Mouse (Mus musculus) stomach, postnatal 0 days (tissue): ENCODE results near the gene Tmem252. TPM values are rescaled to one million over a fixed set of nuclear protein-coding genes. Genes with fewer than 3 reads are reported as not detected.

Experiments
- ATAC-seq: fragments of 200-750 bp; cut with Nextera tagmentation; 2 replicates; pipeline ENCODE4 v1.8.0; 2017; ENCODE audit not compliant: low FRiP score, low TSS enrichment
- DNase-seq: peaks from one replicate; pipeline ENCODE4 v3.0.0-alpha.2; 2016; ENCODE audit warnings: low spot score
- H3K27ac ChIP-seq: fragments of 300-500 bp; sonication (generic); replicated peaks from 2 replicates; pipeline ENCODE4 v1.5.1; 2014; ENCODE audit warnings: mild to moderate bottlenecking, control low read depth
- H3K27me3 ChIP-seq: fragments of 300-500 bp; sonication (generic); 2 replicates; pipeline ENCODE4 v1.6.1; 2014; ENCODE audit warnings: low read length; ENCODE audit not compliant: control insufficient read depth, insufficient read depth
- H3K36me3 ChIP-seq: fragments of 300-500 bp; sonication (generic); 2 replicates; pipeline ENCODE4 v1.6.1; 2014; ENCODE audit warnings: low read length, mixed read lengths; ENCODE audit not compliant: control insufficient read depth, insufficient read depth
- H3K4me1 ChIP-seq: fragments of 300-500 bp; sonication (generic); replicated peaks from 2 replicates; pipeline ENCODE4 v1.6.1; 2014; ENCODE audit warnings: antibody characterized with exemption; ENCODE audit not compliant: control insufficient read depth, insufficient read depth
- H3K4me2 ChIP-seq: fragments of 300-500 bp; sonication (generic); replicated peaks from 2 replicates; pipeline ENCODE4 v1.6.1; 2014; ENCODE audit warnings: low read depth, mild to moderate bottlenecking, control low read depth, moderate library complexity
- H3K4me3 ChIP-seq: fragments of 300-500 bp; sonication (generic); 2 replicates; pipeline ENCODE4 v1.5.1; 2014; ENCODE audit warnings: low read depth, low read length, control low read depth
- H3K9ac ChIP-seq: fragments of 300-500 bp; sonication (generic); 2 replicates; pipeline ENCODE4 v1.6.1; 2014; ENCODE audit warnings: mild to moderate bottlenecking, low read length, control low read depth, mixed read lengths
- H3K9me3 ChIP-seq: fragments of 300-500 bp; sonication (generic); 2 replicates; pipeline ENCODE4 v1.6.1; 2016; ENCODE audit warnings: low read length; ENCODE audit not compliant: control insufficient read depth
- CTCF ChIP-seq: IDR thresholded peaks from 2 replicates; pipeline ENCODE4 v1.5.1; 2016; ENCODE audit warnings: antibody characterized with exemption, low read depth, mild to moderate bottlenecking, moderate library complexity
- EP300 ChIP-seq: optimal IDR thresholded peaks from 2 replicates; pipeline ENCODE3; 2016; ENCODE audit warnings: antibody characterized with exemption
- WGBS: fragments of 180-500 bp; shearing (Covaris S2); extraction: QIAGEN DNeasy Blood & Tissue Kit; methylation state at CpG from one replicate; pipeline ENCODE4 v1.1.7; 2014; 5-methylcytosine and 5-hydroxymethylcytosine counted together
- polyA plus RNA-seq: library from polyadenylated mRNA; unstranded; fragments of >200 nt; fragmentation: Nextera tagmentation; extraction: Ambion mirVana; gene quantifications from 2 replicates; pipeline ENCODE4 v1.2.1, GENCODE M21; 2015

Tmem252 gene
- 5.8 and 6.1 TPM in 2 replicates for polyA plus RNA-seq

DNA sequence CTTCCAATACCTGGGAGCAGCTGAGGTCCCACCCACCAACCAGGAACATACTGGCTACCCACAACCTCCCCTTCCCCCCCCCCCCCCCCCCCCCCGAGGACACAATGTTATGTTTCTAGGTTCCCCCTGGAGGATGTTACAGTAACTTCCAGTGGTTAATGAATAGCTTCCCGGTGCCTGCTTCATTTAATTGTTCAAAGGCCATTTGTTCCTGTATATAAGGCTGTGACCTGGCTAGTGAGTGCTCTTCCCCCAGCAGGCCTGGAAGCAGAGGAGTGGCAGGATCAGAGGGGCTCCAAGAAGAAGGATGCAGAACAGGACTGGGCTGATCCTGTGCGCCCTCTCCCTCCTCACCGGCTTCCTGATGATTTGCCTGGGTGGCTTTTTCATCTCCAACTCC is at the start of gene Tmem252:
Gene Tmem252 (plus strand): TSS at position 247 of the 400 bp plus-strand sequence.
- no peak for TF ChIP-seq EP300
- no peak for TF ChIP-seq CTCF
- Histone ChIP-seq H3K4me1 (no peaks in the 10 kb centered on the region), H3K9me3 (no peaks in the 10 kb centered on the region), H3K9ac (no peak within 1 kb of the TSS), H3K36me3 (no peaks in the 10 kb centered on the region), H3K4me2 (no peak within 1 kb of the TSS), H3K4me3 (no peak within 1 kb of the TSS), H3K27me3 (no peaks in the 10 kb centered on the region), H3K27ac (0 out of 2 replicates have a peak within 1 kb of the TSS, but pooled peaks have one; percentile 4)
- ATAC-seq (no peak), DNase-seq (no peak)
- 49% methylated on average over 4 of the region's 4 CpGs for WGBS

- TF ChIP-seq CTCF, result no peak
- no peak for TF ChIP-seq EP300
- H3K4me3 ChIP-seq, result no peak overlapping the region
- 75% methylated on average over 4 of the region's 4 CpGs for WGBS
- H3K4me1 ChIP-seq, result no peaks in the 10 kb centered on the region
- DNase-seq (no peak), ATAC-seq (no peak)
- H3K9ac ChIP-seq, result no peak overlapping the region
- no peaks in the 10 kb centered on the region for H3K36me3 ChIP-seq
- H3K27ac ChIP-seq, result no peak overlapping the region
- H3K4me2 ChIP-seq, result no peak overlapping the region
- H3K27me3 ChIP-seq, result no peaks in the 10 kb centered on the region
- H3K9me3 ChIP-seq, result no peaks in the 10 kb centered on the region
These were observed 45.8 kb upstream of the Tmem252 start for GRCm38 (mm10) chr19:24628049-24628448.

DNA sequence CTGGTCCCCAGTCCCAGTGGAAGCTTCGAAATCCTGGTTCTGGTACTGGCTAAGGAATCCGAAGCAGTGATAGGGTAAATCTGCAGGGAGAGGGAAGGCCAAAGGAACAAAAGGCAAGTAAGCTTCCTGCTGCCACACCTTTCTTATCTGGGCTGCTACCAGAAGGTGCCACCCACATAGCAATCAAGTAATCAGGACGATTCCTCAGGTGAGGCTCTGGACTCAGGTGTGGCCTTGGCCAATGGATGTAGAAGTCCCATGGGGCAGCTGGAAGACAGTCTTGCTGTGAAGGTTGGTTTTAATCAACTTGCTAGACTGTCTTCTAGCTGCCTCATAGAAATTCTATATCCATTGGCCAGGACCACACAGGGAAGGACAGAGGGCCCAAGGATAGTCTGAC is 40.8 kb upstream of the Tmem252 start:
- ATAC-seq, result peak; percentile 35; the same call in 1 of the 2 replicates
- Histone ChIP-seq H3K27me3 (no peaks in the 10 kb centered on the region), H3K4me1 (no peaks in the 10 kb centered on the region), H3K9me3 (no peaks in the 10 kb centered on the region), H3K4me3 (no peak overlapping the region), H3K36me3 (no peaks in the 10 kb centered on the region), H3K27ac (no peak overlapping the region), H3K9ac (no peak overlapping the region), H3K4me2 (no peak overlapping the region)
- DNase-seq, result no peak
- no peak for TF ChIP-seq EP300
- no peak for TF ChIP-seq CTCF
- WGBS, result 60% methylated on average over 3 of the region's 3 CpGs

- TF ChIP-seq CTCF, result peak; percentile 98
- TF ChIP-seq EP300, result no peak
- no peak overlapping the region for H3K9ac ChIP-seq
- H3K4me2 ChIP-seq, result no peak overlapping the region
- H3K27me3 ChIP-seq, result no peaks in the 10 kb centered on the region
- DNase-seq (peak; percentile 76), ATAC-seq (no peak)
- H3K4me1 ChIP-seq, result no peaks in the 10 kb centered on the region
- no peaks in the 10 kb centered on the region for H3K36me3 ChIP-seq
- no peak overlapping the region for H3K4me3 ChIP-seq
- H3K27ac ChIP-seq, result no peak overlapping the region
- no peaks in the 10 kb centered on the region for H3K9me3 ChIP-seq
- WGBS, result 3% methylated on average over 7 of the region's 7 CpGs
These were observed 39.2 kb upstream of the Tmem252 start for GRCm38 (mm10) chr19:24634602-24635001.

DNA sequence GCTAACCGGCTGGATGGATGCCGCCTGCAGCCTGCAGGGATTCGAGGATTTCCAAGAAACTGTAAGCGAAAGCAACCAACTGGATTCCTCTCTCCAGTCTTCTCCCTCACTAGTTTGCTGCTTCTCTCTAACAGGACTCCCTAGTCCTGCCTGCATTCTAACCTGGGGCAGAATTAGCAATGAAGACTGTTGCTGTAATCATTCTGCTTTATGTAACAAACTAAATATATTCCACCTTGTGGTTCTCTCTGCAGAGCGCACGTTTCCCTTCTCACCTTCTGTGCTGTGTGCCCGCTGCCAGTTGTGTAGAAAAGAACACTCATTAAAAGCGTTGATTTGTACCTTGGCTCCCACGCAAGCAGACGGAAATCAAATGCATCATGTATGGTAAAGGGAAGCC is 37.2 kb upstream of the Tmem252 start:
- Histone ChIP-seq H3K9me3 (no peaks in the 10 kb centered on the region), H3K27ac (no peak overlapping the region), H3K27me3 (no peaks in the 10 kb centered on the region), H3K4me1 (no peaks in the 10 kb centered on the region), H3K4me3 (no peak overlapping the region), H3K4me2 (no peak overlapping the region), H3K36me3 (no peaks in the 10 kb centered on the region), H3K9ac (no peak overlapping the region)
- 86% methylated on average over 10 of the region's 10 CpGs for WGBS
- TF ChIP-seq EP300, result no peak
- no peak for DNase-seq
- ATAC-seq, result no peak

DNA sequence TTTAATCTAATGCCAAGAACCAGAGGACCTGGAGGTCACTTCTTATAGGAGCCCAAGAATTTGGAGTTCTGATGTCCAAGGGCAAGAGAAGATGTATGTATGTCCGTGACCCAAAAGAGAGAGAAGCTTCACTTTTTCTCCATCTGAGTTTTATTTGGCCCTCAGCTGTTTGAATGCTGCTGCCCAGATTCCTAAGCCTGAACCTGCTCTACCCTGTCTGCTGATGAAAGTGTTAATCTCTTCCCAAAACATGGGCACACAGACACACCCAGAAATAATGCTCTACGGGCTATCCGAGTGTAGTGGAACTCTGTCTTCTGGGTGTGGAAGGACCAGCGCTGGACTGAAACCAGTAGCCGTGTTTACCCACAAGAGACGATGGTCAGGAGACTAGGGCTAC is 35.8 kb upstream of the Tmem252 start:
- DNase-seq (no peak), ATAC-seq (no peak)
- Histone ChIP-seq H3K27ac (no peak overlapping the region), H3K4me1 (no peaks in the 10 kb centered on the region), H3K4me3 (no peak overlapping the region), H3K36me3 (no peaks in the 10 kb centered on the region), H3K9ac (no peak overlapping the region), H3K9me3 (no peaks in the 10 kb centered on the region), H3K27me3 (no peaks in the 10 kb centered on the region), H3K4me2 (no peak overlapping the region)
- WGBS, result 82% methylated on average over 6 of the region's 6 CpGs
- no peak for TF ChIP-seq EP300
- no peak for TF ChIP-seq CTCF
